Mouse (Mus musculus) fibroblast of lung, adult 2 months (primary cell): ENCODE data around the gene Noc3l.

ENCODE experiments used
- DNase-seq: peaks from one replicate; pipeline ENCODE4 v3.0.0-alpha.2; 2011; ENCODE audit warnings: low read depth

Gene Noc3l

DNA sequence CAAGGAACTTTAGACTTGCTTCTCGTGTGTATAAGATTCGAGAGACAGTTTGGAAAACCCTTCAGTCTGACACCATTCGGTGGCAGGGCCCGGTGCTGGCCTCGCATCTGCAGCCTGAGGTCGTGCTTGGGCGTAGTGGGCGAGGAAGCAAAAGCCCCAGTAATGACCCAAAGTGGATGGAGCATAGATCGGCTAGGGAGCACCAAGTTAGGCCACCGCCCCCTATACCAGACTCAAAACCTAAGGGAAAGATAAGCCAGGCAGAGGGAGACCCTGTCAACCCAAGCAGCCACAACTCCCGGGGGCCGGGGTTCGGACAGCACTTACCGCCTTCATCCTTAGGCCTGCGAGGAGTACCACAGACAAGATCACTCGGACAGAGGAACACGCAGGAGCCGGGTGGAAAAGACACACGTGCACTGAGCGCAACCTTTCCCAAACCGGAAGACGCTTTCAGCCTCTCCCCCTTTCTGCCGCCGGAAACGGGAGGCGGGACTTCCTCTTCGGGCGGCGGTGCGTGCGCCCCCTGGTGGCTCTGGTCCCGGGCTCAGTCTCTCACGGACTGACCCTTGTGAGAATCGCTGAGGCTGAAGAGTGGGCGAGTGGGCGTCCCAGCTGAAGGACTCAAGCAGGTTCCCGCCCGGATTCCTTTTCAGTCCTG, at the start of gene Noc3l:
Noc3l (minus strand) TSS at position 472 of the 661 bp plus-strand sequence.
- peak; percentile 69 for DNase-seq

DNA sequence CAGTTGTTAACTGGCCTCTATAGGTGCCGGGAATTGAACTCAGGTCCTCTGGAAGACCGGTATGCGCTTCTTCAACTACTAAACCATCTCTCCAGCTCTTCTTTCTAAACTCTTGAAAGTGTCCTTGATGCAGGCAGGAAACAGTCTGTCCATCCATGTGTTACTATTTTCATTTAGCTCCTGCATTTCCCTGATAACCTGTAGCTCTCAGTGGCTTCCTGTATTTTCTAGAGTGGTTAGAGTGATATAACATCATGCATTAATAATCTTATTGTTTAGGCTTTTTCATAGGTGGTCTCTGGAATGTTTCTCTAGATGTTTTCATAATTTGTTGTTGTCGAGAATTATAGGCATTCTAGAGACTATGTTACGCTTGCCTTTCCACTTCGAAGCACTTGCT, 43.5 kb upstream of the Noc3l start:
- DNase-seq: no peak

DNA sequence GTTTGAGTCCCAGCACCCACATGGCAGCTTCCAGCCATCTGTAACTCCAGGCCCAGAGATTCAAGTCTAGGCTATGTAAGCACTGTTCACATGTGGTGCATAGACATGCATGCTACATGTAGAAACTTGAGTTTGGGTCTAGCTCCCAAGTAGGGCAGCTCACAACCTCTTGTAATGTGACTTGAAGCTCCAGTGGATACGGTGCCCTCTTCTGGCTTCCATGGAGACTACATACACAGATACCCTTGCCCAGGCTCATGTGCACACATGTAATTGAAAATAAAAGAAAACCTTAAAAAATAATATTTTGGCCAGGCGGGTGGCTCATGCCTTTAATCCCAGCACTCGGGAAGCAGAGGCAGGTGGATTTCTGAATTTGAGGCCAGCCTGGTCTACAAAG, 39.2 kb upstream of the Noc3l start:
- DNase-seq: no peak

DNA sequence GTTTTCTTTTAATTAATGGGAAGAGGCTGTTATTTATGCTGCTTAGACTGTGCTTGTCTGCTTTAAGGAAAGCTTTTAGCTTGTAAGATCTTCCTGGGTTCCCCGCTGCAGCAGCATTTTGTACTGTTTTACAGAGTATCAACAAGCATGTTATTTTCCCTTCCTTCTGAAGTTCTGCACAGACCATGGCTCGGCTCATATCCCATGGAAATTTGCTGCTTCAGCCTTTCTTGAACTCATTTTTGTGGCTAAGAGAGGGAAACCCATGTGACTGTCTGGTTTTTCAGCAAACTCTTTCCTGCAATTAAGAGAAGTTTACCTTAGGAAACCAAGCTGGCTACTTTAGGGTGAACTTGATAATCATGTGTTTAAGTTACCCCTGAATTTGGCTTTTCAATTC, 27.3 kb upstream of the Noc3l start:
- peak; percentile 64 for DNase-seq

DNA sequence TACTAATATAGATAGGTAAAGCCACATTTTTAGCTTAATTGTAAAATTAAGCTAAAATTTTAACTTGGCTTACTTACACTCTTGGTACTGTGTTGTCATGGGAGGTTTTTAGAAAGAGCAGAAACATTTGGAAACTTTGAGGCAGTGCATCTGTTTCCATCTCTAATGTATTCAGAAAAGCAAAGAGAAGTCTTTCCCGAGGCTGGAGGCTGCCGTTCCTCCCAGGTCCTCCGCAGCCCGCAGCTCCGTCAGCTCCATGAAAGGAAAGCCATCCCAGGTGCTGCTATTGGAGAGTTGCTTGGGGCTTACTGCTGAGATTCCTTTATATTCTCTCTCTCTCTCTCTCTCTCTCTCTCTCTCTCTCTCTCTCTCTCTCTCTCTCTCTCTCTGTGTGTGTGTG, 25.8 kb upstream of the Noc3l start:
- no peak for DNase-seq

DNA sequence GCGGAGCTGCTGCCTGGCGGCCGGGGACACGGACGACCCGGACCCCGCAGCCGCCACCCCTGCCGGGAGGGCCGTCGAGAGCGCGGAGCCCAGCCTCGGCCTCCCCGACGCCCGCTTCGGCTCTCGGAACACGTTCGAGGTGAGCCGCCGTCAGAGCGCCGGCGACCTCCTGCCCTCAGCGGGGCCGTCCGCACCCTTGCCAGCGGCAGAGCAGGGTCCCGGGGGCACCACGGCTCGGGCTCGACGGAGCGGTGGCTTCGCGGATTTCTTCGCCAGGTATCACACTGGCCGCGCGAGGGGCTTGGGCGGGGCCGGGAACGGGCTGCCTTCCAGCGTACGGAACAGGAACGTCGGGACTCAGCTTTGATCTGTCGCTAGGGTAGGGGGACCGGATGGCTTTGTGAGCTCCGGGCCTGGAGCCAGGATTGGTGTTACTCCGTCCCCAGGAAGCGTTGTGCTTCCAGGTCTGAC, 18.2 kb upstream of the Noc3l start:
- DNase-seq: no peak

DNA sequence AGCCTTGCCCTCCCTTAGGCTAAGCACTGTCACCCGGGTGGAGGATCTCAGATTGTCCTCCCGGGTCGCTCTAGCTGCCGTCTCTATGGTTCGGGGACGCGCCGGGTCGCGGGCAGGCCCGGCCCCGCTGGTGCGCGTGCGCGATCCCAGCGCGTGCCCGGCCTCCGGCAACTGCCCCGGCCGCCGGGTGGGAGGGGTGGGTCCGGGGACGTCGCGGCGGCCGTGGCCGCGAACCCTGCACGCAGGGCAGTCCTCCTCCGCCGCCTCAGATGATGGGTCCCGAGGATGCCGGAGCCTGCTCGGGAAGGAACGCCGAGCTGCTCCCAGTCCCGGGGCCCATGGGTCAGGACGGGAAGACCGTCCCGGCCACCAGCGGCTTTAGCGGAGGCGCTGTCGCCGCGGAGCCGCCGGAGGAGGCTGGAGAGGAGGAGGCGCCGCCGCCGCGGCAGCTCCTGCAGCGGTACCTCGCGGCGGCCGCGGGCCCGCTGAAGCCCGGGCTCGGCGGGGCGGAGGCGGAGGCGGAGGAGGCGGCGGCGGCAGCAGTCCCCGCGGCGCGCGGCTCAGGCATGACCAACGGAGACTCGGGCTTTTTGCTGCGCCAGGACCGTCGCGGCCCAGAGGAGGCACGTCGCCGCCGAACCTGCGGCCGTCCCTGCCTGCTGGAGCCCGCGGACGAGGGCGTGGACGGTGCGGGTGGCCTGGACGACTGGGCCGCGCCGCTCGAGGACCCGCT, 17.6 kb upstream of the Noc3l start, which contains the start of gene Tbc1d12:
Tbc1d12 (plus strand) TSS at position 142 of the 733 bp plus-strand sequence.
- peak; percentile 73 for DNase-seq

DNA sequence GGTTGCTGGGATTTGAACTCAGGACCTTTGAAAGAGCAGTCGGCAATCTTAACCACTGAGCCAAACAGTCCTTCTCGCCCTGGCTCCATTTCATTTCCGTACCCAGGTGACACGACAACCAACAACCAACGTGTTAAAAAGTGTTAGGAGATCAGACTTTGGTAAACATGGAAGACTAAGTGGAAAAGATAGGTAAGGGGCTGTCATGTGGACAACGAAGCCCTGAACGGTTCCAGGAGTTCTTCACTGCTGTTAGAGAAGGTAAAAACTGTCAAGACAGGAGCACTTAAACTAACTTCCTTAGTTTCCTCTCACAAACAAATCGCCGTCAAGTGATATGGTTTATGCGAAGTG, 17.0 kb upstream of the Noc3l start:
- DNase-seq: no peak

DNA sequence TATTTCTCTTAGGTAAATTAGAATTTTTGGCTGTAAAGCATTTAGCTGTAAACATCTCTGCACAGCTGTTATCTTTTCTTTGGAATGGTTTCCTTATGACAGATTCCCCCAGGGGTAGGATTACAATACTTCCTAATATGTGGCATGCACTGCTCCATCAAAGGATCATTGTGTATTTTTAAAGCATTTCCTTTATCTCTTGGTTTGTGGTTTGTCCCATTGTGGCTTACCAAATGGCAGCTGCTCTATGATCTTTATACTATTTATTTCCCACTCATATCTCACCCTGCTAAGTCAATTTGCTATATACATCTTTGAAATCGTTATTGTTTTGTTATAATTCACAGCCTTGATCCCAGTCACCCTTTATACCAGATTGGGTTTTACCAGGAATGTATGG, 14.2 kb upstream of the Noc3l start:
- DNase-seq: no peak

DNA sequence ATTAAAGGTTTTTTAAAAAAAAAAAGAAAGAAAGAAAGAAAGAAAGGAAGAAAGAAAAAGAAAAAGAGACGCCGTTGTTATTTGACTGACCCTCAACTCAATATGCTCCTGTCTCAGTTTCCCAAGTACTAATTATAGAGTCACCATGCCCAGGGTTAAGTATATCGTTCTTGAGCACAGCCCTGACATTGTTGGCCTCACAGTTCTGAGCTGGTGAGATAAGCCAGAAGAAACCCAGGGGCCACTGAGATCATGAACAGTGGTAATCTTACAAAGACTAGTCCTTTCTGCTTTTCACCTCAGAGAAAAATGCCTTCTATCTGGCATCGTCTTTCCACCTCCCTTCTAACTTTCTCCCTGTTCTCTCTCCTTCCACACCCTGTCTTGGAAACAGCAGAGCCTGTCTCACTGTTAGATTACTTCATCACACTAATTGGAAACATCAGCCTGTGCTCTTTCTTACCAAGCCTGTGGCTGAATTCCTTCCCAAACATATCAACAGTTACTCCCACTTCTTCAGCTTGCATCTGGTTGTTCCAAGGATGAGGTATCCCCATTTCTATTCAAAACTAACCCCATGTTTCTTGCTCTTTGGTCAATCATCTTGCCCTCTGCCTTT, 1.3 kb upstream of the Noc3l start:
- DNase-seq: no peak

DNA sequence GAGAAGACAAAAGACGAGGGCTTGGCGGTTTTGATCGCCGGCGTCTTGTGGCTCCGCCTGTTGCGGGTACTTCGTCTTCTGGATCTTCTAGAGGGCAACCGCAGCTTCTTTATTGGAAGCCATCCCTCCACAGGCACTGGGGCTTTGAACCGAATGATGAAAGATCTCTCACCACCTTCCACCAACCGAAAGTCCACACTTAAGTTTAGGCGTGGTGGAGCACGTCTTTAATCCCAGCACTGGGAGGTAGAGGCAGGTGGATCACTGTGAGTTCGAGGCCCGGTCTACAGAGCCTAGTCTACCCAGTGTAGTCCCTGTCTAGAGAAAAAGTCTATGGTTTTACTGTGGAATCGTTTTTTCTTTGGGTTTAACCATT, 378 bp upstream of the Noc3l start:
- DNase-seq: no peak

DNA sequence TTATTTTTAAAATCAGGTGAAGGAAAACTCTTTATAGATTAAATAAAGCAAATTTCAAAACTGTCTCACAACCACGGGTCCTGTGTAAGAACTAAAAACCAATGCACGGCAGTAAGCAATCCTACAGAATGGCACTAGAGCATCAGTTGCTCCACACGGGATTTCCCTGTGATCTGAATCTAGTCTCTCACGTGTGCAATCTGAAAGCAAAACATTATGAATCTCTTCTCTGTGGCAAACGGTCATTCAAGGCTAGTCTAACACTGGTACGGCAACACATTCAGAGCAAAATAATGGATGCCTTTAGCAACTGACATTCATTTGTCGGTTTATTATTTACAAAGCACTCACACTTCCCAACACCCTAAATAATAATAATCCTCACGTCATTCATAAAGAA, 846 bp downstream of the Noc3l start:
- no peak for DNase-seq

DNA sequence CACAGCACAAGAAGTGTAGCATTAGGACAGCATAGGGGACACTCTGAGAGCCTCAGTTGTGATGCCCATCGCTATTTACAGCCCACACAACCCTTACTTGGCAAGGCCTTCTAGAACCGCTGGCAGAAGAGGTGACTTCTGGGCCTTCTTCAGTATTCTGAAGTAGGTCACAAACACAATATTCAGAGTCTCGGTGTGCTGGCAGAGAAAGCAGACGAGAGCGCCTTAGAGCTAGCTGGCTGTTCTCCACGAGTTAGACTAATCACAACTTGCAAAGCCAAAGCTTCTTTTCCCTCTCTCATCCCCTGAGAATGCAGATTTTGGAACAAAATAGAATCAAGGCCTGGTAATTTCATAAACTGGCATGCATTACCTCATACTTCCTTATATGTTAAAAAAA, 20.2 kb downstream of the Noc3l start:
- DNase-seq: no peak

DNA sequence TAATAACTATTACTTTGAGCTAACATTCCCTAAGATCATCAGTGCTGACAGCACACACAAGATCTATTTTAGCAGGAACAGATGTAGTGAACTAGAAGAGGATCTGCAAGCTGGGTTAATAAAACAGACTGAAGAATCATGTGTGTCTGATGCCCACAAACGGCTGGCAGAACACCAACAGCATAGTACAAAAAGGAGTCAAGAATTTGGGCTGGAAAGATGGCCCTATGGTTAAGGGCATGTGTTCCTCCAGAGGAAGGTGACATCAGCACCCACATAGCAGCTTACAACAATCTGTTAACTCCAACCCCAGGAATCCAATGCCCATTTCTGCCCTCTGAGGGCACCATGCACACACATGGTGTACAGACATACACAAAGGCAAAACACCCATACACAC, 20.7 kb downstream of the Noc3l start:
- DNase-seq: no peak

DNA sequence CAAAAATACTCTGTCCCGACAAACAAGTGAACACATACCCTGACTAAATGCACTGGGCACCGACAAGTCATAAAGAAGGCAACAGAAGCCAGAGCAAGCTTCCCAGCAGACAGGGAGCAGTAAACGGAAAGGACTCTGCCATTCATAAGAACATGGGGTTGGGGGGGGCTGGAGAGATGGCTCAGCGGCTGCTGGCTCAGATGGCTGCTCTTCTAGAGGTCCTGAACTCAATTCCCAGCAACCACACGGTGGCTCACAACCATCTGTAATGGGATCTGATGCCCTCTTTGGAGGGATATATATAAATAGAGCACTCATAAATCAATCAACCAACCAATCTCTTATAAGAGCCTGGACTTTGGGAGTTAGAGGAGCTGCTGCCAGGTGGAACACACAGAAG, 22.5 kb downstream of the Noc3l start:
- no peak for DNase-seq

DNA sequence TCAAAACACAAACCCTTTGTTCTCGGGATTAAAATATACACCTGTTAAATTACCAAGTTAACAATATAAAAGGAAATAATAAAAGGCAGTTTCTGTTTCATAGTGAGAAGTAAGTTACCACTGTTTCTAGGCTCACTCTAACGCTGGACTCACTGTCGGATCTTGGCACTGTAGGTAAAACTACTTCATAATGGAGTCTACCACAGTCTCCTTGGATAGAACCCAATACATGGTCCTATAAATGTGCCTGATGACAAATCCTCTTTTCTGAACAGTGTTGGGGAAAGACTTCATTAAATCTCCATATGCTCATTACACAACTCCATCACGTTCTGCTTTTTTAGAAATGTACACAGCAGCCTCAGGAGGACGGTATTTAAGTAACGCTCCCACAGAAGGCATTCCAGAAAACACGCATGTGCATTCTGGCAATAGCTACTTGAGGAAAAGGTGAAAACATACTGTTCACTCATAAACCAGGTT, 25.4 kb downstream of the Noc3l start:
- DNase-seq: no peak

DNA sequence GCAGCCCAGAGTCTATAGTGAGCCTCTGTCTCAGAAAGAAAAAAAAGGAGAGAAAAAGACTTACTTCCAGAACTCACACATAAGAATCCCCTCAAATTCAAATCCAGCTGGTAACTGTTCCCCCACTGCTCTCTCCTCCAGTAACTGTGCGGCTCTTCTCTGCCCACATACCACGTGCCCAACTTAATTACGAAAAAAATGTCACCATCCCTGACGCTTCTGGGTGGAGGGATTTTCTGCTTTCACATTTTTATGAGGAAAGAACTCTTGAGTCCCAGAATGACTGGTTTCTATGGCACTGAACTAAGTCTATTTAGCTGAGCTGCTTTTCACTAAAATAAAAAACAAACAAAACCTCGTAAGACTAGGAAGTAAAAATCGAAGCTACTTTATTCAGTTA, 31.3 kb downstream of the Noc3l start:
- no peak for DNase-seq

DNA sequence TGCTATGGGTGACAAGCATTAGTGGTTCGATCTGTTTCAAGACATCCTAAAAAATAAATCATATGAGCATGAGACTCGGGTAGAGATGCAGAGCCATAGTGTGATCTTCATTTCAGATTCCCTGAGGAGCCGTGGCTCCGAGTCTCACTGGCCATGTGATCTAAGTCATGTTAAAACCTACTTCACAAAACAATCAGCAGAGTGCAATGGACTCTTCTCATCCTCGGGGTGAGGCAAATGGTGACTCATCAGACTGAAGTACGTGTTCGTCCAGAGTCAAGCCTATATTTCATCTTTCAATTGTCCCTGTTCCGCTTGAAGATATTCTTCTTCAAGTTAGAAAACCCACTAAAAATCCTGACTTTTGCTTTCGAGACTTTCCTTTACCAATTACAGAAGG, 35.5 kb downstream of the Noc3l start:
- no peak for DNase-seq

DNA sequence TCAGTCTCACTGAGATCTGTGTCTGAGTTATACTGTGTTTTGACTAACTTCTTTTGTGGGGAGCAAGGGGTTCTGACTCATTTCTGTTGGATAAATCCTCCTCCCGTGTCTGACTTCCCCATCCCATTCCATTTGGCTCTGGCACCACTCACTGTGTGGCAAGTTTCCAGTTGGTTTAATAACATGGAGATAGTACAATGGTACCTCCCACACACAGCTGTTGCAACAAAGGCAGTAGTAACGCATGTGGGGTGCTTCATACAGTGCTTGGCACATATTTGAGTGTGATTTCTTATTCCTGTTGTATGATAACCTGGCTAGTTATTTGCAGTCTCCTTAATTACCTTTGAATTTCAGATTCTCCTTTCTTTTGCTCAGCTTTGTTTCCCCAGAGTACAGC, 40.2 kb downstream of the Noc3l start:
- DNase-seq: no peak

DNA sequence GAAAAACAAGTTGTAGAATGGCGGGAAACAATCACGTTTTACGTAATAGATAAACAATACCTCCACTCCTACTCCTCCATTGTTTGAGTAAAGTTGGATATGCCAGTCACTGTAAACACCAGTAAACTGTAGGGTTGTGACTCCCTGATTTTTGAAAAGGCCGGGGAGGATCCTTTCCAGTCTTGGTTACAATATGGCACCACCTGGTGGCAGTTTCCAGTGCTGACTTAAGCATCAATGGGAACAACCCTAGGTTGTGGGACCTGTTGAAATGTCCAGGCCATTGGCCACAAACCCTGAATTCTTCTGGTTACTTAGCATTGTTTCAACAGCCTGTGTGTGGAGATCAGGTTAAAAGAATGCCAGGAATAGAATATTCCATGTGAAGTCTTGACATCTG, 43.5 kb downstream of the Noc3l start:
- DNase-seq: no peak

DNA sequence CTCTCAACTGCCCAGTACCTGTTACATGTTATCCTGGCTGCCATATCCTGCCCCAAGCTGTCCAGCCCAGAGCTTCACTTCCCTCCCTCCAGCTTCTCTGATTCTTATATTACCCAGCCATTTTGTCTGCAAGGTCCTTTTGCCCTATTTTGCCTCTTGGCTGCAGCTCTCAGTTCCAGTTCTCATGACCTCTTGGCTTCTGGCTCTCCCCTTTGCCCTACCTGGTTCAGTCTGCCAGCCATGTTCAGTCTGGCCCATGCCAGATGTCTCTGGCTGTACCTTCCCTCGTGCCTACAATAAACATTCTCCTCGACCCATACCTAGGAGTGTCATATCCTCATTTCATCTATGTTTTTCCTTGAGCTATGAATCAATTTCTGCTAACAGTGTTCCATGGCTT, 52.7 kb downstream of the Noc3l start:
- DNase-seq: no peak

DNA sequence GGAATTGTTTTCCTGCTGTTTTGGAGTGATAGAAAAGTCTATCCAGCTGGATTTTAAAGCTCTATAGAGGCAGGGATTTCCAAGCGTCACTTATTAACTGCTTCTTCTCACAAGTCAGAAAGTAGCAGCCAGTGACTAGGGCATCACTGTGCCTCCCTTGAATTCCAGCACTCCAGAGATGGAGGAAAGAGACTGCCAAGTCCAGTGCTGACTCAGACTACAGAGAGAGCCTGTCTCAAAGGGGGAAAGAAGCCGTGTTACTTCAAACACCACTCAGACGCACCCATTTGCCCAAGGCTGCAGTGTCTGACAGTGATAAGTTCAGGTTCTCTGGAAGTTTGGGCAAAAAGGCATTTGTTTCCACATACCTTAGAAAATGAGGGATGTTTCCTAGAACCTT, 58.6 kb downstream of the Noc3l start:
- DNase-seq: peak; percentile 78
